Mouse (Mus musculus) cortical plate, adult 2 months (tissue): ENCODE measurements around the gene Pla2g10.

ENCODE experiments used
- CTCF ChIP-seq: fragments of 200-500 bp; IDR thresholded peaks from 2 replicates; pipeline ENCODE4 v1.5.1; 2011; ENCODE audit warnings: mild to moderate bottlenecking, control low read depth, low read length; ENCODE audit not compliant: insufficient read depth; ENCODE audit errors: extremely low read depth
- POLR2A ChIP-seq: fragments of 200-500 bp; IDR thresholded peaks from 2 replicates; pipeline ENCODE4 v1.6.1; 2011; ENCODE audit warnings: mild to moderate bottlenecking, low read length, control low read depth; ENCODE audit not compliant: insufficient read depth; ENCODE audit errors: extremely low read depth

DNA sequence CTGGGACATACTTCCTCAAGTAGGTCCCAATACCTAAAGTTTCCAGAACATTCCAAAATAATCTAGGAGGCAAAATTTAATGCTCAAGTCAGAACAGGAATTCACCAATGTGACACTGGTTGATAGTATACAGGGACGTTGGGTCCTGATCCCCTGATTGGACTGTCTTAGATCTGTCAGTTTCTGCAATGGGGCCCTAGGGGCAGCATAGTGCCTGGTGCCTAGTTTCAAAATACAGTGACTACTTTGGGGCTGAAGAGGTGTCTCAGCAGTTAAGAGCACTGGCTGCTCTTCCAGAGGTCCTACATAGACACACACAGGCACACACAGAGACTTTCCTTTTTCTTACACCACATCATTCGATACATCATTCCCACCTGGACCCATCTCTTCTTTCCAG, 10.1 kb upstream of the Pla2g10 start:
- no peak for TF ChIP-seq CTCF
- TF ChIP-seq POLR2A = no peak
